Mouse (Mus musculus) adrenal gland, postnatal 14 days (tissue): ENCODE data around the gene Slc13a4. TPM values are rescaled to one million over a fixed set of nuclear protein-coding genes. Genes with fewer than 3 reads are reported as not detected.
A peak's percentile ranks its signal among the peaks of the same experiment; 100 is the strongest.

ENCODE experiments used
- DNase-seq: peaks from one replicate; pipeline ENCODE4 v3.0.0; 2021; ENCODE audit warnings: mixed read lengths
- total RNA-seq: library from RNA; stranded (reverse); gene quantifications from 2 replicates; pipeline ENCODE4 v1.2.3, GENCODE M21; 2021

The Slc13a4 gene
- total RNA-seq, 1 experiment from 2014 or later, result 0.37 TPM

DNA sequence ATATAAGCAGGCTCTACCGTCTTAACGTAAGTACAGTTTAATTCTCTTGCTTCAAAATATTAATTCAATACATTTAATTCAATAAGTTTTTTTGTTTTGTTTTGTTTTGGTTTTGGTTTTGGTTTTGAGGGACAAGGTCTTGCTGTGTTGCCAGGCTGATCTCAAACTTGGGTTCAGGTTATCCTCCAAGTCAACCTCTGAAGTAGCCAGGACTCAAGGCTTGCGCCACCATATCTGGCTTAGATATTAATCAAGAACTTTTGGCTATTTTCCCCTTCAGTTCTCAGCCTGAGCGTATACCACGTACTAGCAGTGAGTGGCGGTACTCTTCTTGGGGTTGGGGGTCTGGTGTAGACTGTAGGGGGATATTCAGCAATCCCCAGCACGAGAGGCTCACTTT, 5.3 kb downstream of the Slc13a4 start:
- DNase-seq, result no peak

DNA sequence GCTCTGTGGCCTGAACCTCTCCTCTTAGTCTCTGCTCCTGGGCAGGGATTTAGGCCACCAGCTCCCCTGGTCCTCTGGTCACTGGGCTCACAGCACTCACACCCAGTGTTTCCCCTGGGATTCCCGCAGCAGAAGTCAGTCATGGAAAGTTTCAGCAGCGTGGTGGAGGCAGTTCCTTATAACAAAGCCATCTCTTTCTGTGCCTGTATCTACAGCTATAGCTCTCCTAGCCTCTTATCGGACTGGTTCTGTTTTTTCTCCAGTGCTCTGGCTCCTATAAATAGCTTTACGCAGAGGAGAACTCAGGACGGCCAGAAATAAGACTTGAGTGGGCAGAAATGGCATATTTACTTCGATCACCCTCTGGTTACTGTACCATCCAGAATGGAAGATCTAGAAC, 9.6 kb downstream of the Slc13a4 start:
- DNase-seq, result no peak

DNA sequence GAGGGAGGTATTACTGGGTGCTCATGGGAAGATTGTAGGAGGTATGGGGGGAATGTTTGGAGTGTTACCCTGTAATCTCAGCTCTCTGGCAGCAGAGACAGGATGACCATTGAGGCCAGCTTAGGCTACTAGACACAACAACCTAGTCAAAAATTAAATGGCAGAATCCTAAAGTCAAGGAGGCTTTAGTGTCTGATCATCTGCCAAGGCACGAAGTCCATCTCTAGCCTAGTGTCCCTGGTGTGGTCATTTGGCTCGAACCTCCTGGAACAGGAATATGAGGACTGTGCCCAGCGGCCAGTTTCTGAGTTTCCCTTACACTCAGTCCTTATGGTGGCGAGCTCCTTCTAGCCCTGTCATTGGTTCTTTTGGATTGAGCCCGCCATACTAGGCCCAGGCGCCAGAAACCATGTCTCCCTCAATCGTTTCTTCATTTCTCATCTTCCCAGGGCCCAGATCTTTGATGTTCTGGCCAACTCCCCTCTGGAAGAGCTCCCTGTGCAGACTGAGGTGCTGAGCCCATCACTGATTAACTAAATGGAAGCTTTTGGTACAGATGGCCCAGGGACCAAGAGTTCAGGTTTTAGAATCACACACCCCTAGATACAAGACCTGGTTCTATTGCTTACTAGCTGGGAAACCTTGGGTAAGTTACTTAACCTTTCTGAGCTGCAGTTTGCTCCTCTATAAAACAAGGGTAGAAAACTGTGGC, 10.3 kb downstream of the Slc13a4 start:
- DNase-seq, result no peak

DNA sequence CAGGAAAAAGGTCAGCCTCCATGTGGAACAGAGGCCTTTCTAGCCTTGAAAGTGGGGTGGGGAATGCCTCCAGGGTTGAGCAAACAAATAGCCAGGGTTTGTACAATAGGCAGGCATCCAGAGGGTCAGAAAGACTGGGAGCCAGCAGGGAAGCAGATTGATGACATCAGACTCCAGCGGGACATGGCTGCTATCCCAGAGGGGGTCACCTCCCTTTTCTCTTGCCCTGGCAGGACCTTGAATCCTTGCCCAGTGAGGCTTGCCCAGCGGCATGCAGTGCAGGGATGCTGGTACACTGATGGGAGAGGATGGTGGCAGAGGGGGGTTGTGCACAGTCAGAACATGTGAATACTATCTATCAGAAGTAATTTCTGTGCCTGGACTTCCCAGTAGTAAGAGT, 10.9 kb downstream of the Slc13a4 start:
- DNase-seq, result peak; percentile 86

DNA sequence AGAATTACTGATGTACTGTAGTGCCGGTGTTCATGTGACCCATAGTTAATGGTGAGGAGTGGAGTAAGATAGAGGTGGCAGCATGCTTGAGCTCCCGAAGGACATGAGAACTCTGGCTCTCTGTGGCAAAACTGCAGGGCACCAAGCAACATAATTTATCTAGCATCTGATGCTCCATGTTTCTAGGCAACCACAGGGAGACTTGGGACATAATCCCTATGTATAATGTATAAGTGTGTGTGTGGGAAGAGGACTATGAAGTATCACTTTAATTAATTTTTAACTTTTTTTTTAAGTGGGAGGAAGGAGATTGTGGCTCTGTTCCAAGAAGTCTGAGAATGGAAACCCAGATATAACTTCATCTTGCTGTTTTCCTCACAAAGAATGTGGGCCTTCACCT, 13.0 kb downstream of the Slc13a4 start:
- no peak for DNase-seq

DNA sequence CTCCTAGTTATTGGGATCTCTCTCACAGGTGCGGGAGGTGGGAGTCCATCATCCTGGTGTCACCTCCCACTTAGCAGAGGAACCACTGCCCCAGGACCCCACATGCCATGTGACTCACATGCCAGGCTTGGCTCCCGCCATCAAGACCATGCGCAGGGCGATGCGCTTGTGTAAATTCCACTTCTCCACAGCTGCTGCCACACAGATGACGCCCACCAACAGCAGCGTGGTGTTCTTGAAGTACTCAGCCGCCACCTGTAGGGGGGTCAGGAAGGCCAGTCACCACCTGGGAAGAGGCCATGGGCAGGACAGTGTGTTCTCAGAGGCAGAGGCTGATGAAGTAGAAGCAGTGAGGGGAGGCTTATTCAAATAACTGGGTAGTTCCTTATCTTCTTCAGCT, 18.3 kb downstream of the Slc13a4 start:
- DNase-seq, result no peak

DNA sequence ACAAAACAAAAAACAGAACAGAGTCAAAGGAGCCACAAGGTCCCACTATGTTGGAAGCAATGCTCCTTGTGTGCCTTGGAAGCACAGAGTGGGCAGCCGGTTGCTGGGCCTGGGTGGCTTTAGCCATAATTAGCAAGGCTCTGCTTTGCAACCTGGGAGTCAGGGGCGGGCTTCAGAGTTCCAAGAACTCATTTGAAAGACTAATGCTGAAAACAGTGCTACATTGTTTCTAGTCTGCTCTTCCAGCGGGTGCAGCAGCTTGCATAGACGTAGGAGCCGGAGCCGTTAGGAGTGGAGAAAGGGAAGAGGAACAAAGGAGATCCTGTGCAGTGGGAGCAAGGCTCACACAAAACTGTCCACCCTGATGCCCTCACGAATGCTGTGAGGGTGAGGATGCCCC, 19.0 kb downstream of the Slc13a4 start:
- DNase-seq, result no peak

DNA sequence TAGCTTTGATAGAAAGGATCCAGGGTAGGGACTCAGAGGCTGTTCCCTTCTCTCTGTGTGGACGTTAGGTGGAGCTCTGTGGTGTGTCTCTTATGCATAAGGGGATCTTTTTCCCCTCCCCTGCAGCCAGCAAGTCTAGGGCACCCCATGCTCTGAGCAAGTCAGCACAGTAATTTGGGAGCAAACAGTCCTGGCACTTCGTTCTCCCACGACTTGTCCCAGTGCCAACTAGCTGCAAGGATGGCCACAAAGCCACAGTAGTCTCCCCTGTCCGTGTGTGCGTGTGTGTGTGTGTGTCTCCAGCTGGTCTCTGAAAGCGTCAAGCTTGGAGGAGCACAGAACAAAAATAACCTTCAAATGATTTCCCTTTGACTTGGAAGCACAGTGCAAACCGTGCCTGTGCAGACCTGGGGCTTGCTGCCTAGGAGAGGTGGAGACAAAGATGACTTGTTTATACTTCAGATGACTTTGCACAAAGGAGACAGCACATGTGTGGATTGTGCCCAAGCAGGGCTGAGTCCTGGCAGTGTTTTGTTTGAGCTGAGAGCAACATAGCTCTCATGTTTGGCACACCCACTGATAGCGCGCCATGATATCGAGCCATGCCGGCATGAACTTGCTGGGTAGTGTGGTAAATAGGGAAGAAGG, 19.7 kb downstream of the Slc13a4 start:
- DNase-seq, result peak; percentile 55

DNA sequence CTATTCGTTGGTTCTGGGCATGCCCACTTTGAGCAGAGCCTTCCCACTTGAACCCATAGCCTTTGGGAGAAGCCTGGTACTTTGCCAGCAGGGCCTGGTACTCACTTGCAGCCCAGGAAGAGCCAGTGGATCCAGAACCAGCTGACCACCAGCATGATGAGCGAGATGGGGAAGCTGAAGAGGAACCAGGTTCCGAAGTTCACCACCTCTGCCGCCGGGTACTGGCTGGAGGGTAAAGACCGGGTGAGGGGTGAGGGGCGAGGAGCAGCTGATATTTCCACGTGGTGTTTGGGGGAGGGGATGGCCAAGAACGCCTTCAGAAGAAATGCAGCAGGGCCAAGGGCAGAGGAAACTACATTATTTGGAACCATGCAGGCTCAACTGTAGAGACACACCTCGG, 28.6 kb downstream of the Slc13a4 start:
- DNase-seq, result no peak

DNA sequence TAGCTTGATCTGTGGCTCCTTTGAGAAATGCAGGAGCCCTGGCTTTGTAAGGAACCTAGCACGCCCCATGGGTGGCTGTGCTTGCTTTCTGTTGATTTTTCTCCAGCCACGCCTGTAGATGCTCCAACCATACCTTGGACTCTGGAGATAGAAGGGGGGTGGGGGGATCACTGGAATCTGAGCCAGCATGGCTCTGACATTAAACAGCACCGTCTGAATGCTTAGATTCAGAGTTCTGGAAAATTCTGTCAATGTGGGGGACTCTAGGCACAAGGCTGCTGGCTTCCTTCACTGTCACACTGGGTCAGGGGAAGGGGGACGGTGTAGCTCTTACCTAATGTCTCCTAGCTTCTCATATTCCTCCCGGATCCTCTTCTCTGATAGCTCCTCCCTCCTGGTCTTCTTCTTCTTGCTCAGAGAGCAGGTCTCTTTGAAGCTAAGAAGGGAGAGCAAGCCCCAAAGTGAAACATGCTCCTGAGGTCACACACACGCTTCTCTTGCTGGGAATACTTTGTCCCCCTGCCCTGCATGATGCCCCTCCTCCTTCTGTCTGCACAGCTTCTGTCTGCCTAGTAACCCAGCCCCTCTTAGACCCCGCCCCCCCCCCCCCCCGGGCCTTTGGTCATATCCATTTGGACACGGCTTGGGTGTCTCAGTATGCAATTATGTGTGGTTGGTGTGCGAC, 29.9 kb downstream of the Slc13a4 start:
- no peak for DNase-seq

DNA sequence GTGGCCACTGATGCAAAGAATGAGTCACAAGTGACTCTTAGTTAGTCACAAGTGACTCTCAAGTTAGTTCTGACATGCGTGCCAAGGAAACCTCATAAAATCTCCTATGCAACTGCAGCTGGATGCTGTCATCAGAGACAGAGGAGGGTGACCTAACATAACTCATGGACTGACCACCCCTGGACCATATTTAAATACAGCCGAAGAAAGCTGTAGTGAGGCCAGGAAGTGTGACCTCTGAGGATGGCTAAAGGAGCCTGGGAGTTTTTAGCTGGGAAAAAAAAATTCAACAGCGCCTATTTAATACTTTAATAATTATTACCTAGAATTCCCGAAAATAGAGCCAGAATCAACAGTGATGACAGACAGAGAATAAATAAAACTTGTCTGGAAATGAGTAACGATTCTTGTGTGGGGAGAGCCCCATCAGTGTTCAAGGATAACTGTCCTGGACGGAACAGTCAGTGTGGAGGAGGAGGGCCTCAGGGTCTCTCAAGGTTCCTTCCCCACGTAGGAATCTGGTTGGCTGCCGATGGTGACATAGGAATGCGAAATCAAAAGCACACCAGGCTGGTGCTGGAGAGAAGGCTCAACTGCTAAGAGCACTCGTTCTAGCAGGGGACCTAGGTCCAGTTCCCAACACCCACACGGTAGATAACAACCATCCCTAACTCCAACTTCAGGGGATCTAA, 34.4 kb downstream of the Slc13a4 start:
- DNase-seq, result peak; percentile 48

DNA sequence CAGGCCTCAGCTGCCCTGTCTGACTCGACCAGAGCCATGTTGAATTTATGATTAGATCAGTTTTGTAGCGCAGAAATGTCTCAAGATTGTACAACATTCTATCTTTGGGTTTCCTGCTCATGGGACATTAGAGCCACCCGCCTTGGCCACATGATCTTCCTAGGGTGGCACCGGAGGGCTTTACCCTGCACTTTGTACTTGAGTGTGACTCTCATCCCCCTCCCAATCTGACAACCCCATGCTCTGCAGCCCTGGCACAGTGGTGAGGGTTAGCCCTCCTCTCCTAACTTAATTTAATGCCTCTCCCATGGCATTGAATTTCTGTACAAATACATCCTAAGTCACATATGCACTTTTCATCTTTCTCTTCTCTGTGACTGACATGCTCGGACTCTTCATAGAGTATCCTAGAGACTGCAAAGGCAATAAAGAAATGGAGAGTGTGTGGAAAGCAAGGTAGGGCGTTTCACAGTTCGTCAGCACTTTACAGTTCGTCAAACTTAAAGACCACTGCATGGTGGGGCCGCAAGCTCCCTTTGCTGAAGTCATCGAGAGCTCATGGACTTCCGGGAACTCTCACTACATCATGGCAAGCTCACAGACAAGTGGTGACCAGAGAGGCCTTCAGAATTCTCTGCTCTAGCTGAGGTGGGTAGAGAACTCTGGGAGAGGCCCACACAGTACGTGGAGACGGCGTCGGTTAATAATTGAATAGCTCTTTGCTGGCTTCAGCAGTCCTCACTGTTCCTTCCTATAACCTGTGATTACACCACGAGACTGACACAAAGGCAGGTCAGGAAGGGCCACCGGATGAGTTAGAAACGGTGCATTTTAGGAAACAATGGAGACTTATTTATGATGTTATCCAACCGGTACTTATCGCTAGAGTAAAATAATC, 35.8 kb downstream of the Slc13a4 start:
- no peak for DNase-seq

DNA sequence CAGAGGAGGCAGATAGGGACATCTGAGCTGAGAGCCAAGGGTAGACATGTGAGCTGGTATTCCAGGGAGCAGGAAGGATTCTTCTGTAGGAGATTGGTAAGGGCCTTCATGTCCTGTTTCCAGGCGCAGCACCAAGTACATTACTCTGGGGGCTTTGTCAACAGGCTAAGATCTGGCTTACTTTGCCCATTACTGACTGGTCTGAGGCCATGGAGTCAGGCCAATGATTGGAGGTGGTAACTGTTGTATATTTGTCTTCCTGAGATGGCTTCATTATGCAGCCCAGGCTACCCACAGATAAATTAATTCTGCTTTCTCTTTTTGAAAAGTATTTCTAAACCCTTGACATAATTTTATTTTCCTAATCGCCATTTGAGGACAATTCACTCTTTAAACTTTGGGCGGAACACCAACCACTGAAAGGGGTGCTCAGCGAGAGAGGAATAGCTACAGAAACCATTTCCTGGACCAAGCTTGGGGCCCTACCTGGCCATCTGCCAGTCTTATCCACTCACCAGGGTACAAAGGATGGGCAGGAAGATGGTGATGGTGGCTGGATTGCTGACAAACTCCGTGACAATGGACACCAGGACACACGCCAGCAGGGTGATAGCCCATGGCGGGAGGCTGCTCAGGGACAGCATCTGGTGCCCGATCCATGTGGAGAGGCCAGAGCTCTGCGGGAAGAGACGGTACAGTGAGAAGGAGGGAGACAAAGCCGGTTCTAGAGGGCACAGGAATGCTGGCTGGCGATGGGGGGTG, 36.7 kb downstream of the Slc13a4 start:
- no peak for DNase-seq

DNA sequence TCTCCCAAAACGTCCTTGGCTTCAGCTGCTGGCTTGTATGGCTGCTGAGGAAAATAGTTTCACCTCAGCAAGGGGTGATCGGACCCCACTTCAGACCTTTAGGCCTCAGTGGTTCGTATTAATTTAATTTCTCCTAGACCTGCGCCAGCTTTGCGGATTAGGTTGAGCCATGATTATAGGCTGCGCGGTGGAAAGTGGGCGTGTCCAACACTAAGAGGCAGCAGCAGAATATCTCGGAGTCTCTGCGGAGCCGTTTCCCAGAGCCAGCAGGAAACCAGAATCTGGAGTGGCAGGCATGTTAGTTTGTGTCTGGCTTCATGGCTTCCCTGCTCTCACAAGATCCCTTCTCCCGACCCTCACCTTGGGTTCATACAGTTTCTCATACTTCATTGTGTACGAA, 38.3 kb downstream of the Slc13a4 start:
- no peak for DNase-seq

DNA sequence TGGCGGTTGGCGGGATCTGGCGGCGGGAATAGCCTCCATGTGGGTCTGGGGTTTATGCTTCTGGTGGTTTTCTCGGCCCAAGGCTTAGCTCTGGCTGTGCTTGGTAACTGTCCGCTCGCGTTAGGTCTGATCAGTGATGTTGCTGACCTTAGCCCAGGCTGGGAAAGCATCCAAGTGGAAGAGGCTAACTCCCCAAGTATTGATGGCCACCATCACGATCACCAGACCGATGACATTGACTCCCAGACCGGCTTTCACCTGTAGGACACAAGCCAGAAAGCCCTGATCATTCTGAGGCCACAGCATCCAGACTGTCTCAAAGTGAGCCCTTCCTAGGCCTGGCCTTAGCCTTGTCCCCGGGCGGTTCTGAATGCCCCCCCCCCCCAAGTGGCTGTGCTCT, 39.2 kb downstream of the Slc13a4 start:
- DNase-seq, result no peak

DNA sequence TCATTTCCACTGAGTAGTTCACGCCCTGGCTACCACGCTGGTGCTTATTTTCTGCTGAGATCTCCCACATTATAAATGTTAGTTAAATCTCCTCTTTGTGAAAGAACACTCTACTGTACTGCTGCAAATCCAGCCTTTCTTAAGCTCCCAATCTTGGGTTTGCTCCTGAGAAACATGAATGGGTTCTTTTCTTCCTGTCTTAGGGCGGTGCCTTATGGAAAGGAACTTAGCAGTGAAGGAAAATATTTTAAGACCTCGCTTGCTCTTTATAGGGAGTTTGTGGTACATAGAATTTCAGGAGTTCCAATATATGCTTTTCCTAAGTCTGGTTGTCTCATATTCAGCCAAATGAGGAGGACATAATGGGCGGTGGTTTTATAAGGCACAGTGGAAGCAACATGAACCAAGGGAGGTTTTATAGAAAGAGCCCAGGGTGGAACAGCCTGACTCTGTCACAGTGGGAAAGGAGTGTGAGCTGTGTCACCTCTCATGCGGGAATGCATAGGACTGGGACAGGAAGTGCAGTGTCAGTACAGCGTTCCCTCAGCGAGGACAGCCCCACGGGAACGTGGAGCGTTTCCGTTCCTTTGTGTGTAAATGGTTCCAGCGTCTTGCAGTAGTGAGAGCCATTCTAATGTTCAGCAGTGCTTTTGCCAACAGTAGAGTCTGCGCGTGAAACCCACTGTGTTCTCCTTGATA, 42.2 kb downstream of the Slc13a4 start:
- DNase-seq, result no peak

DNA sequence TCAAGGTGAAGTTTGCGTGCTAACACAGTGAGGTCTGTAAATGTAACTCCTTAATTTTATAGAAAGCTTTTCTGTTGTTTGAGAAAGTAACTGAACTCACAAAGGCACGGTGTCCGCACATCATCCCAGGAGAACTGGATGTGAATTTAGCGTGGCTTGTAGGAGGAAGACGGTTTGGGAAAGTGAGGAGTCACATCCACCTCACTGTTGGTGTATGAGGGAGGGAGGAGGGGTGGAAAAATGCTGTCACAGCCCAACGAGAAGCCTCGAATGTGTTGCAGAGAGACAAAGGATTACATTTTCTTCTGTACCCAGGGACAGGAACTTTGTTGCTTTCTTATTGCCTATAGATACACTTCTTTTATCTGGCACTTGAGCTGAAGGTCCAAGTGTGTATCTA, 47.4 kb downstream of the Slc13a4 start:
- DNase-seq, result no peak

DNA sequence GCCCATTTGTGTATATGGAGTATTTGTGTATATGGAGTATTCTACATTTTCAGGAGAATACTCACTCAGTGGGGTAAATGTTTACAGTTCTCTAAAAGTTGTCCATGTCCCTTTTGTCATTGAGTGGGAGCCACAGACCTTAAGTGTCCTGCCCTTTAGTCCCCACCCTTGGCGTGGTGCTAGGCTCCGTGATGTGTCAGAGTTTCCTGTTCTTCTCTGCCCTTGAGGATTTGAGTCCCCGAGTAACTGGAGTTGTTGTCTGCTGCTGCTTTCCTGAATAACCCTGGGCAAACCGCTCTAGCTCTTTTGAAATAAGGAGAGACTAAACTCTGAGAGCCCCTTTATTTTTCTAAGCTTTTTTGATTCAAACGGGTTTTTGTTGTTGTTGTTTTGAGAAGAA, 48.4 kb downstream of the Slc13a4 start:
- peak; percentile 56 for DNase-seq

DNA sequence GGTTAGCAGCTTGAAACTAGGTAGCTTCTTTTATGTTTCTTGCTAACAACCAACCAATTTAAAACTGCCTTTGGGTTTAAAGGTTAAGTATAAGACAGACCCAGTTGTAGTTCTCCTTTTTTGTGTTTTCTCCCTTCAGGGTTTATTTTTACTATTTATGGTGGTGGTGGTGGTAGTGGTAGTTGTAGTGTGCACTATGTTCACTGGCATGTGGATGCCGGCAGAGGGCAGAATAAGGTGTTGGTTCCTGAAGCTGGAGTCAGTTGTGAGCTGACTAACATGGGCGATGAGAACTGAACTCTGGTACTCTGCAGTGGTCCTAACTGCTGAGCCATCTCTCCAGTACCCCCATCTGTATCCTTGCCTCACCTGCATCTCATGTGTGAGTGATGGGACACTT, 49.0 kb downstream of the Slc13a4 start:
- DNase-seq, result no peak

DNA sequence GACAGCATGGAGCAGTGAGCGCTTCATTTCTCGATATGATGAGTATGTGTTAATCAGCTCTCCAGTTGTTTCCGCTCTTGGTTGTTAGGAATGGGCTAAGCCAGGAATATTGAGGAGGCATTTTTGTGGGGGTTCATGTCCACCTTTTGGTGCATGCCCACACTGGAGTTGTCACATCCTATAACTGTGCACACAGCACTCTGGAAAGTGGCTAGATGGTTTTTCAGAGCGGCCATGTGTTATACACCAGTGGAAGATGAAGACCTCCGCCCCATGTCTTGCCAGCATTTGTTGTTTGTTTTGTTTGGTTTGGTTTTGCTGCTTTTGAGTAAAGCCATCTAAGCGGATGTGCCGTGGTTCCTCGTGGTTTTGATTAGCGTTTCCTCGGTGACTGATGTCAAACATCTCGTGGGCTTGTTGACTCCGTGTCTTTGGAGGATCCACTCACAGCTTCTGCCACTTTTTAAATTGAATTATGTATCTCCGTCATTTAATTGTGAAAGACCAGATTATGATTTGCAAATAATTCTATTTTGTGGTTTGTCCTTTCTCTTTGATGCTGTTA, 50.2 kb downstream of the Slc13a4 start:
- DNase-seq, result no peak
